Mouse (Mus musculus): ENCODE results near the gene Ociad2. TPM values are rescaled to one million over a fixed set of nuclear protein-coding genes. Genes with fewer than 3 reads are reported as not detected.

Gene Ociad2
- polyA plus RNA-seq, 1 experiment from 2014 or later: 162 TPM

- H3K4me2 ChIP-seq (replicated peaks; ENCODE audit: low read depth): no peak overlapping the region
- 48% methylated on average over 4 of the region's 4 CpGs for whole genome bisulfite sequencing
- no peak overlapping the region for H3K27ac ChIP-seq (replicated peaks)
- ATAC-seq (ENCODE audit: low FRiP score, low TSS enrichment): no peak
- H3K36me3 ChIP-seq (ENCODE audit: control insufficient read depth, insufficient read depth, low read length): no peaks in the 10 kb centered on the region
- H3K9me3 ChIP-seq (ENCODE audit: control insufficient read depth, low read length): no peaks in the 10 kb centered on the region
- no peak overlapping the region for H3K4me3 ChIP-seq (ENCODE audit: low read depth, low read length)
- DNase-seq (ENCODE audit: low spot score): no peak
- H3K4me1 ChIP-seq (replicated peaks; ENCODE audit: control insufficient read depth, insufficient read depth): peaks cover 6% of the 10 kb centered on the region; the same call in 1 of the 2 replicates
- no peak overlapping the region for H3K9ac ChIP-seq (ENCODE audit: low read length)
- TF ChIP-seq CTCF (IDR thresholded peaks at IDR 0.05; ENCODE audit: low read depth) (no peak), EP300 (optimal IDR thresholded peaks at IDR 0.05) (no peak)
- H3K27me3 ChIP-seq (ENCODE audit: control insufficient read depth, insufficient read depth, low read length): no peaks in the 10 kb centered on the region
Measured at GRCm38 (mm10) chr5:73280567-73280850, 60.3 kb downstream of the Ociad2 start.

GRCm38 (mm10) chr5:73279732-73280566 is 60.9 kb downstream of the Ociad2 start:
- no peak for TF ChIP-seq EP300 (optimal IDR thresholded peaks at IDR 0.05)
- TF ChIP-seq CTCF (IDR thresholded peaks at IDR 0.05; ENCODE audit: low read depth): no peak
- no peak for DNase-seq (ENCODE audit: low spot score)
- 22% methylated on average over 4 of the region's 4 CpGs for WGBS
- no peak overlapping the region for H3K4me3 ChIP-seq (ENCODE audit: low read depth, low read length)
- peak overlapping the region; percentile 30 for H3K27ac ChIP-seq (replicated peaks)
- no peaks in the 10 kb centered on the region for H3K27me3 ChIP-seq (ENCODE audit: control insufficient read depth, insufficient read depth, low read length)
- no peak overlapping the region for H3K9ac ChIP-seq (ENCODE audit: low read length)
- no peaks in the 10 kb centered on the region for H3K36me3 ChIP-seq (ENCODE audit: control insufficient read depth, insufficient read depth, low read length)
- H3K4me1 ChIP-seq (replicated peaks; ENCODE audit: control insufficient read depth, insufficient read depth): peaks cover 6% of the 10 kb centered on the region; the same call in 1 of the 2 replicates
- ATAC-seq (ENCODE audit: low FRiP score, low TSS enrichment): no peak
- no peaks in the 10 kb centered on the region for H3K9me3 ChIP-seq (ENCODE audit: control insufficient read depth, low read length)
- no peak overlapping the region for H3K4me2 ChIP-seq (replicated peaks; ENCODE audit: low read depth)

- Histone ChIP-seq H3K4me2 (replicated peaks; ENCODE audit: low read depth) (no peak overlapping the region; the same call in 1 of the 2 replicates), H3K4me3 (ENCODE audit: low read depth, low read length) (no peak overlapping the region), H3K27me3 (ENCODE audit: control insufficient read depth, insufficient read depth, low read length) (no peaks in the 10 kb centered on the region), H3K4me1 (replicated peaks; ENCODE audit: control insufficient read depth, insufficient read depth) (peaks cover 6% of the 10 kb centered on the region; the same call in 1 of the 2 replicates), H3K9me3 (ENCODE audit: control insufficient read depth, low read length) (no peaks in the 10 kb centered on the region), H3K27ac (replicated peaks) (peak overlapping the region; percentile 30), H3K9ac (ENCODE audit: low read length) (no peak overlapping the region), H3K36me3 (ENCODE audit: control insufficient read depth, insufficient read depth, low read length) (no peaks in the 10 kb centered on the region)
- no peak for DNase-seq (ENCODE audit: low spot score)
- TF ChIP-seq CTCF (IDR thresholded peaks at IDR 0.05; ENCODE audit: low read depth) (no peak), EP300 (optimal IDR thresholded peaks at IDR 0.05) (no peak)
- WGBS: 33% methylated on average over 10 of the region's 10 CpGs
- ATAC-seq (ENCODE audit: low FRiP score, low TSS enrichment): peak; percentile 59; the same call in 1 of the 2 replicates
Measured at GRCm38 (mm10) chr5:73279190-73279589, 61.6 kb downstream of the Ociad2 start.

- peaks cover 5% of the 10 kb centered on the region; the same call in 1 of the 2 replicates for H3K4me1 ChIP-seq (replicated peaks; ENCODE audit: control insufficient read depth, insufficient read depth)
- no peak for ATAC-seq (ENCODE audit: low FRiP score, low TSS enrichment)
- 79% methylated on average over 2 of the region's 2 CpGs for WGBS
- H3K27ac ChIP-seq (replicated peaks): no peak overlapping the region
- H3K4me3 ChIP-seq (ENCODE audit: low read depth, low read length): no peak overlapping the region
- H3K4me2 ChIP-seq (replicated peaks; ENCODE audit: low read depth): no peak overlapping the region
- TF ChIP-seq CTCF (IDR thresholded peaks at IDR 0.05; ENCODE audit: low read depth) (no peak), EP300 (optimal IDR thresholded peaks at IDR 0.05) (no peak)
- no peak overlapping the region for H3K9ac ChIP-seq (ENCODE audit: low read length)
- no peaks in the 10 kb centered on the region for H3K9me3 ChIP-seq (ENCODE audit: control insufficient read depth, low read length)
- H3K36me3 ChIP-seq (ENCODE audit: control insufficient read depth, insufficient read depth, low read length): no peaks in the 10 kb centered on the region
- DNase-seq (ENCODE audit: low spot score): no peak
- no peaks in the 10 kb centered on the region for H3K27me3 ChIP-seq (ENCODE audit: control insufficient read depth, insufficient read depth, low read length)
Measured at GRCm38 (mm10) chr5:73274941-73275340, 65.9 kb downstream of the Ociad2 start.

- H3K36me3 ChIP-seq (ENCODE audit: control insufficient read depth, insufficient read depth, low read length): no peaks in the 10 kb centered on the region
- no peak overlapping the region for H3K9ac ChIP-seq (ENCODE audit: low read length)
- no peaks in the 10 kb centered on the region for H3K27me3 ChIP-seq (ENCODE audit: control insufficient read depth, insufficient read depth, low read length)
- no peak for DNase-seq (ENCODE audit: low spot score)
- H3K9me3 ChIP-seq (ENCODE audit: control insufficient read depth, low read length): no peaks in the 10 kb centered on the region
- TF ChIP-seq CTCF (IDR thresholded peaks at IDR 0.05; ENCODE audit: low read depth) (no peak), EP300 (optimal IDR thresholded peaks at IDR 0.05) (no peak)
- H3K4me2 ChIP-seq (replicated peaks; ENCODE audit: low read depth): no peak overlapping the region
- no peak for ATAC-seq (ENCODE audit: low FRiP score, low TSS enrichment)
- H3K4me3 ChIP-seq (ENCODE audit: low read depth, low read length): no peak overlapping the region
- WGBS: 85% methylated on average over 4 of the region's 4 CpGs
- H3K4me1 ChIP-seq (replicated peaks; ENCODE audit: control insufficient read depth, insufficient read depth): no peaks in the 10 kb centered on the region
- no peak overlapping the region for H3K27ac ChIP-seq (replicated peaks)
Measured at GRCm38 (mm10) chr5:73273171-73273570, 67.7 kb downstream of the Ociad2 start.

Other genes with a start within 250 kb of the Ociad2 start
- gene Fryl, start 84.4 kb downstream of the Ociad2 start, polyA plus RNA-seq (2015; fragmentation: Nextera tagmentation; extraction: Ambion mirVana): 20.8 TPM in 2 replicates
- 169 and 190 TPM in 2 replicates for gene Ociad1, start 48.2 kb downstream of the Ociad2 start, polyA plus RNA-seq (2015; fragmentation: Nextera tagmentation; extraction: Ambion mirVana)
- gene Cwh43, start 65.0 kb upstream of the Ociad2 start, polyA plus RNA-seq (2015; fragmentation: Nextera tagmentation; extraction: Ambion mirVana): 8.6 and 10.9 TPM in 2 replicates
- 10.6 and 10.8 TPM in 2 replicates for gene Dcun1d4, start 140.0 kb upstream of the Ociad2 start, polyA plus RNA-seq (2015; fragmentation: Nextera tagmentation; extraction: Ambion mirVana)

Data from stomach, postnatal 0 days (tissue).